Mouse (Mus musculus): ENCODE measurements around the gene Hs6st1.

Hs6st1 gene

GRCm38 (mm10) chr1:36083554-36083953, 15.4 kb downstream of the Hs6st1 start:
- peak in 1 of 2 experiments; percentile 40 for DNase-seq (ENCODE audit: low spot score in 2 of 2)

DNA sequence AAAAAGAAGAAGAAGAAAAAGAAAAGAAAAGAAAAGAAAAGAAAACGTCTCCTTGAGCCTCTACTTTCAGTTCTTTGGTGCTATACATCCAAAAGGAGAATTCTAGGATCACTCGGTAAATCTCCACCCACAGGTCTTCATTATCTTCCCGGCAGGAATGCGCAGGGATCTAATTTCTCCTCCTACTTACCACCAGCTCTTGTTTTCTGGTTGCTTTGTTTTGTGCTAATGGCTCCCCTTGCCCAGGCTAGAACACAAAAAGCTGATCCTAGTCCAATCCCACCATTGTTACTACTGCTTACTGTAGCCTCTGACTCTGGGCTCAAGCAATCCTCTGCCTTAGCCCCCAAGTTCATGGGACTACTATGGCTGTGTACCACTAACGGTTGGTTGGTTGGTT, 16.9 kb downstream of the Hs6st1 start:
- DNase-seq (ENCODE audit: low spot score in 2 of 2), result no peak

DNA sequence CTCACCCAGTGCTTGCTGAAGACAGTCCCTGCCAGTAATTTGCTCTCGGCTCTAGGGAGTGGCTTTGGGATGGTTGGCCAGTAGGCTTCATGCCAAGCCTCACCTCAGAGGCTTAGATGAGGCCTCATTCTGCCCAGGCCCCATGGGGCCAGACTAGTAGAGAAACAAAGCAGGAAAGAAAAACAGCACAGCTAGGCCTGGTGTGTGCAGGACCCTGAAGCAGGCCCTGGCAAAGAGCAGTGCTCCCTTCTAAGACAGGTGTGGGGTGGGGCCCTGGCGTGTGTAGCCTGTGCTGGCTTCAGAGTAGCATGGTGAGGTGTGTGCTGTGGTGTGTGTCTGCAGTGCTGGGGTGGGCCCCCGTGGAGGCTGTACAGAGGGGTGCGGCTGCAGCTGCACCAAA, 20.2 kb downstream of the Hs6st1 start:
- DNase-seq (ENCODE audit: low spot score in 2 of 2), result no peak

GRCm38 (mm10) chr1:36089481-36089880, 21.3 kb downstream of the Hs6st1 start:
- DNase-seq (ENCODE audit: low spot score in 2 of 2), result no peak

GRCm38 (mm10) chr1:36090011-36090721, 22.0 kb downstream of the Hs6st1 start:
- DNase-seq (ENCODE audit: low spot score in 2 of 2), result no peak

DNA sequence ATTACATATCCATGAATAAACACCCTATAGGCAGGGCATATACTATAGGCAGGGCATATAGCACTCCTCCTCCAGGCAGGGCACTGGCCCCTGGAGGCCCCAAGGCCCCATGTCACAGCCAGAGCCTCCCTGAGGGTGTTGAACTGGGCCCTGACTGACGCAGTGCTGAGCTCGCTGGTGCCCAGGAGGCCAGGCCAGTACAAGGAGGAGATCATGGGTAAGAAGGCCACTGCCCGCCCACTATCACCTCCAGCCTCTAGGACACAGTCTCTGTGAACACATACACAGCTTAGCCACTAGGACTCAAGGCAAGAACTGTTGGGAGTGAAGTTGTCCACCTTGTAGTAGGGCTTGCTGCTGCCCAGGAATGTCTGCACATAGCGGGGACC, 22.5 kb downstream of the Hs6st1 start:
- no peak for DNase-seq (ENCODE audit: low spot score in 2 of 2)

- DNase-seq (ENCODE audit: low spot score in 2 of 2), result no peak
These were observed 23.0 kb downstream of the Hs6st1 start for GRCm38 (mm10) chr1:36091246-36091645.

DNA sequence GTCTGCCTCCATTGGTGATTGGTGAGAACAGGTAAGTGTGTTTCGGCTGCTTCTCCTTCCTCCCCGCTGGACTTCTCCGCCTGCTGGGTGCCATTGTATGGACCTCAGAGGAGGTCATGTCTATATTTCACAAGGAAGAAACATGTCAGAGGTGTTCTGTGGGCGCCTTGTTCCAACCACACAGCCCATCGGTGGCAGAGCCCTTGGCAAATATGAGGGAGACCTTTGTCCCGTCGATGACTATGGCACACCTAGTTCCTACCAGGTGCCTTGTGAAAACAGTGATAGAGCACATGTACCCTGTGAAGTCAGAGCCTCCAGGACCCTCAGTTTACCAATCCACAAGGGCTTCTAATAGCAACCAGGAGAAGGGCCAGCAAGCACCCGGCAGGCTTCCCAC, 25.5 kb downstream of the Hs6st1 start:
- DNase-seq (ENCODE audit: low spot score in 2 of 2), result no peak

GRCm38 (mm10) chr1:36095423-36096272, 27.4 kb downstream of the Hs6st1 start:
- DNase-seq (ENCODE audit: low spot score in 2 of 2), result peak in 1 of 2 experiments; percentile 38

- no peak for DNase-seq (ENCODE audit: low spot score in 2 of 2)
These were observed 30.2 kb downstream of the Hs6st1 start for GRCm38 (mm10) chr1:36098432-36098831.

GRCm38 (mm10) chr1:36100371-36100770, 32.2 kb downstream of the Hs6st1 start:
- no peak for DNase-seq (ENCODE audit: low spot score in 2 of 2)

DNA sequence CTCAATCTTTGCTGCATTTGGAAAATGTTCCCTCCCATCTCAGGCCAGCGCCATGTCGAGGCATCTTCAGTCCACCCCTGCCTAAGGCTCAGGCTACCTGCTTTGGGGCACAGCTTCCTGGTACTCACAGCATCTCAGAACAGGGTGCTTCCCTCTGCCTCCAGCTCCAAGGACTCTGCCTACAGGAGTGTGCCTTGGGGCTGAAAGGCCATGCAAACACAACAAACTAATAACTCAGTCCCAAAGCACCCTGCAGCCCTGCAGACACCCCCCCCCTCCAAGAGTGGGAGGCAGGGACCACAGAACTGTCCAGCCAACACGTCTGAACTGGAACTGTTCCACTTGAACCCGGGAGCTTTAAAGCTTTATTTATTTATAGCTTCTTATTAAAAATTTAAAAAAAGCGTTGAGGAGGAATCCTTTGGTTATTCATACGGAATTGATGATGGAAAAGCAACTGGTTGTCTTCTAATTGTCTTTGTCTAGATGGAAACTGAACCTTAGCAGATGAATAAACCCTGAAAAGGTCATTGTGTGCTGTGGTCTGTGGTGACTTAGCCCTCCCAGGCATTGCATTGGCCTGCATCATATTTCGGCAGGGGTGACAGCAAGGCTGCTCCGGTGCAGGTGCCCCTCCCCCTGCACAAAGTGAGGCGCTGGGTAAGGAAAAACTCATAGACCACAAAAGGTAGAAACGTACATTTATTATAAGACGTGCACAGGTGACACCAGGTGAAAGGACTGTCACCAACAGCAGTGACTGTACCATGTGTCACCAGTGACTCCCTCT, 37.9 kb downstream of the Hs6st1 start:
- no peak for DNase-seq (ENCODE audit: low spot score in 2 of 2)

GRCm38 (mm10) chr1:36109987-36110386, 41.8 kb downstream of the Hs6st1 start:
- DNase-seq (ENCODE audit: low spot score in 2 of 2), result no peak

DNA sequence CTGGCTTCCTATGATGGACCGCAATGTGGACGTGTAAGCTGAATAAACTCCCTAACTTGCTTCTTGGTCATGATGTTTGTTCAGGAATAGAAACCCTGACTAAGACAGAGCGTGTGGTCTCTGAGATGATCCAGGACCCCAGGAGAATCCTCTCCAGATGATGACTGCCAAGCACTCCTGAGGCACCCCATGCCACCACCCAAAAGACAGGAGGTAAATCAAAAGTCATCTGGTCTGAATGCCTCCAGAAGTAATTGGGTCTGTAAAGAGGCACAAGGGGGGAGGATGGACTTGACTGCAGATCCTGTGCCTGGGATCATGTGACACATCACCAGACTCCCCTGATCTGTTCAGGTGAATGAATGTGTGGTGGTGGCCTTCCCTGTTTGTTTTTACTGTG, 44.5 kb downstream of the Hs6st1 start:
- DNase-seq (ENCODE audit: low spot score in 2 of 2), result no peak

GRCm38 (mm10) chr1:36113670-36114069, 45.5 kb downstream of the Hs6st1 start:
- DNase-seq (ENCODE audit: low spot score in 2 of 2), result no peak

DNA sequence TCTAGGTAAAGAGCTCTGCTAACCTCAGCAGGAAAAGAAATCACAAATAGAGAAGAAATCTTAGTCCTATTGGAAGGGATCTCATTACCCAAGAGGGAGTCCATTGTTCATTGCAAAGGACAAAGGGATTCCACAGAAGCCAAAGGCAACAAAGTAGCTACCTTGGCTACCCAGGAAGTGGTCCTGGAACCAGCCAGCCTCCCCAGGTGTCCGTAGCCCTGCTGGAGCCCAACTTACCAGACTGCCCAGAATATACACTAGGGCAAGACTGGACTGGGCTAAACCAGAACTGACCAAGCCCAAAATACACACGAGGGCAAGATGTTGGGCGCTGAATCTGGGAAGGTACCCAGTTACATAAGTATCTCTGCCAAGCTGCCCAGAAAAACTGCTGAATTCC, 46.6 kb downstream of the Hs6st1 start:
- DNase-seq (ENCODE audit: low spot score in 2 of 2), result no peak

- DNase-seq (ENCODE audit: low spot score in 2 of 2), result no peak
These were observed 48.3 kb downstream of the Hs6st1 start for GRCm38 (mm10) chr1:36116488-36116887.

DNA sequence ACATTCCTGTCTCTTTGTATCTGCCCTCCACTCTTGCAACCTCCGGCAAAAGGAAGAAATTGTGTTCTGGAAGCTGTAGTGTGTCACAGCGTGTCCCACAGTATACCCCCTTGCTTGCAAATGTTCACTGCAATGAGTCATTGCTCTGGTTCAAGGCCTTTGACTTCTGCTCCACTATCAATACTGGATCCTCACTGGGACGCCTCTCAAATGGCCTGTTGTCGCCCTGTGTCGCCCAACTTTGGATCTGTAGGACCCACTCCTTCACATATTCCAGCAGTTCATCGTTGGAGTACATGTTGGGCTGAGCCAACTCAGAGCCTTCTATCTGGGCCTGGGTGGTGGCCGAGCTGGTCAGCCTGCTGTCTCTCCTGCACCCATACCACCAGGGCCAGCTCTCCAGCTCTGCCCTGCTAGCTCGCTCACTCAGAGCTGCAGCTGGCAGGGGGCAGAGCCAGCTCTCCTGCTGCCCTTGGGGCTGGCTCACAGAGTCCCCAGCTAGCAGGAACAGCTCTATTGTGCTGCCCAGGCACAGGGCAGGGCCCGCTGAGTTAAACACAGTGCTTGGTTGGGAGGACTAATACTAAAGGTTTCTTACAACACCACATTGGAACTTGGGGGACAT, 50.0 kb downstream of the Hs6st1 start:
- DNase-seq (ENCODE audit: low spot score in 2 of 2), result no peak

DNA sequence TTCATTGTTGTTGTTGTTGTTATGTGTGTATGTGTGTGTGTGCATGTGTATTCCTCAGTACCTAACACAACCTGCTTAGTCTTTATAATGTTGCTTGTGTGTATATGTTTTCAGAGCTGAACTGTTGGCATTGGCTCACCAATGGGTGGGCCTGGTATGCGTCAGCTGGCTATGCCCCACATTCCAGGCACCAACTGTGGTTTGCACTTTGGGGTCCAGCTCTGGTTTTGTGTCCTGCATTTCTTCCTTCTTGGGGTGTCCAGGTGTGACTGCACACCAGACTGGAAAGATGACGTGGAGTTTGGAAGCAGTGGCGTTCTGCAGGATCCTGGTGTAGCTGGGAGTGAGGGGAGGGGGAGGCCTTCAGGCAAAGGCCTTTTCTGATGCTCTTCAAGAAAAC, 50.8 kb downstream of the Hs6st1 start:
- DNase-seq (ENCODE audit: low spot score in 2 of 2), result no peak

DNA sequence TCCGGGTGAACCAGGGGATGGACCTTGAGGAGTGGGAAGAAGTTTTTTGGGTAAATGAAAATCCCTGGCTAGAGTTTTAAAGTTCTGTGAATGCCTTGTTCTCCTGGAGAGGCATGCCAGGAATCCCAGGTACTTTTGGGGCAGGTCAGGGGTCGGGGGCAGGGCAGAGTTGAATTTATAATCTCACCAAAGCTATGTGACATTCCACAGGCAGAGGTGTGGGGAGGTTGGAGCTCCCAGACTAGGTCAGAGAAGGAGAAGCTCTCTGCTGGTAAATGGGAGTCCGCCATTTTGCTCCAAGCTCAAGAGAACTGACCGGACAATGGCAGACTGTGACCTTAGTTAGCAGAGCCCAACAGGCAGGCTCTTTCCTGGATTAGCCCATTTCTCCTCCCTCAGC, 51.2 kb downstream of the Hs6st1 start:
- DNase-seq (ENCODE audit: low spot score in 2 of 2), result no peak

DNA sequence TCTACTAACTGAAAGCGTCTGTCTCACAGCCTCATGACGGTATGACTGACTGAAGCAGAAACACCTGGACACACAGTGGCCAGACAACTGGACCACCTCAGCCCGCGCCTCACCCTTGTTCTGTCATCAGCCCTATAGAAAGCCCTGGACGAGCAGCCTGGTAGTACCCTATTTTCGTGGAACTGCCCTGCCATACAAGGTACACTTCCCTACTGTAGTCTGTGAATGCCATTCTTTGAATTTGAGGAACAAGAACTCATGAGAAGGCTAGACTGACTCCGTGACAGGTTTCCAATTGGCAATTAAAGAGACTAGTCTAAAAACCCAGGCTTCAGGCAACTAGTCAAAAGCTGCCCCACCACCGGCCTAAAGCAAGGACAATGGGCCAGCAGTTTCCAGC, 53.0 kb downstream of the Hs6st1 start:
- no peak for DNase-seq (ENCODE audit: low spot score in 2 of 2)

GRCm38 (mm10) chr1:36125076-36125475, 56.9 kb downstream of the Hs6st1 start:
- peak in 1 of 2 experiments; percentile 36 for DNase-seq (ENCODE audit: low spot score in 2 of 2)

Measured in urinary bladder, postnatal 36 days (tissue).